Mouse (Mus musculus) testis, adult 2 months (tissue): ENCODE data around the gene Asxl1.

Source experiments
- CTCF ChIP-seq: fragments of 200-500 bp; IDR thresholded peaks from 2 replicates; pipeline ENCODE4 v1.5.1; 2012; ENCODE audit warnings: low read depth, mild to moderate bottlenecking, inconsistent platforms, low read length, moderate library complexity; ENCODE audit not compliant: control insufficient read depth, insufficient read depth, insufficient replicate concordance
- POLR2A ChIP-seq: fragments of 200-500 bp; IDR thresholded peaks from 2 replicates; pipeline ENCODE4 v1.6.1; 2012; ENCODE audit warnings: low read depth, mild to moderate bottlenecking, inconsistent platforms, low read length, moderate library complexity; ENCODE audit not compliant: control insufficient read depth

DNA sequence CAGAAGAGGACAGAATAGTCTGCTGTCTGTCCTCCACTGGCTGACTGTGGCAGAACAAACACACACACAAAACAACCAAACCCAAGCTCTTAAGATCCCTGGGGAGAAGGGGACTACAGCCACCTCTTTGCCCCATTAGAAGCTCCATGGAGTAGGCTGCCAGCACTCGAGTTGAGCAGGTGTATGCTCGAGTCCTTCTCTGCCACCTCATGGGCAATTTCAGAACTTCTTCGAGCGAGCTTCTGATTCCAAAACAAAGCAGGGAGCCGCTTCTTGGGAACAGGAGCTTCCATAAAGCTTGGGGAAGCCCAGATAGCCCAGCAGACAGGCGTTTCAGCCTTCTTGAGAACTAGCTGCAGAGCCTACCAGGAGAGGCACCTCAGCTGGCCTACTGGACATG is 66.9 kb downstream of the Asxl1 start:
- TF ChIP-seq CTCF (no peak), POLR2A (no peak)
